Comparison of ENCODE assay signal across 18 mouse cellular contexts in genomic region chr14:117337271-117337670, GRCm38 (mm10).
"Had no signal": no experiment of that assay in that cellular context is flagged by ENCODE, and none has a peak within 500 bp of the region (broad histone marks: within the 10 kb centered on the region; RNA-seq: fewer than 3 reads in every experiment).

No protein-coding gene starts in this region.

- H3K27ac ChIP-seq: layer of hippocampus, adult 2 months; limb, embryonic 12.5 days; liver, embryonic 13.5 days; lung, embryonic 15.5 days; macrophage; neural tube, embryonic 12.5 days had no signal

- H3K4me2 ChIP-seq: limb, embryonic 12.5 days; liver, embryonic 13.5 days; lung, embryonic 15.5 days; neural tube, embryonic 12.5 days had no signal

- DNase-seq: kidney, adult 11 months; kidney, adult 9 months; kidney, postnatal 10 days; kidney, postnatal 4 days; liver; liver, embryonic 13.5 days; liver, postnatal 0 days; lung, postnatal 14 days; right cerebral cortex, adult 18-20 months; right cerebral cortex, postnatal 25 days; thymus, postnatal 36 days had no signal

- H3K9me3 ChIP-seq: limb, embryonic 12.5 days; liver, embryonic 13.5 days; lung, embryonic 15.5 days; neural tube, embryonic 12.5 days had no signal

- H3K36me3 ChIP-seq: limb, embryonic 12.5 days; liver, embryonic 13.5 days; lung, embryonic 15.5 days; neural tube, embryonic 12.5 days had no signal

- H3K4me1 ChIP-seq: liver, embryonic 13.5 days; lung, embryonic 15.5 days; megakaryocyte, embryonic 14.5 days; neural tube, embryonic 12.5 days had no signal

- H3K9ac ChIP-seq: limb, embryonic 12.5 days; liver, embryonic 13.5 days; liver, postnatal 0 days; lung, embryonic 15.5 days; neural tube, embryonic 12.5 days had no signal

- ATAC-seq: liver, postnatal 0 days had no signal

- H3K4me3 ChIP-seq: layer of hippocampus, adult 2 months; limb, embryonic 12.5 days; liver, embryonic 13.5 days; lung, embryonic 15.5 days; megakaryocyte, embryonic 14.5 days; myocyte; neural tube, embryonic 12.5 days had no signal

- H3K27me3 ChIP-seq: limb, embryonic 12.5 days; liver, embryonic 13.5 days; lung, embryonic 15.5 days; megakaryocyte, embryonic 14.5 days; neural tube, embryonic 12.5 days had no signal
